Mouse (Mus musculus) ES-E14 (cell line): ENCODE data around the gene Ggt1.

Source experiments
- CHD2 ChIP-seq: IDR thresholded peaks from 2 replicates; pipeline ENCODE4 v1.6.1; 2014; ENCODE audit warnings: mild to moderate bottlenecking, low read depth, low read length, inconsistent platforms
- ZC3H11A ChIP-seq: IDR thresholded peaks from 2 replicates; pipeline ENCODE4 v1.6.1; 2012; ENCODE audit warnings: low read depth, mild to moderate bottlenecking, inconsistent platforms, low read length, borderline replicate concordance

- no peak for TF ChIP-seq CHD2
- no peak for TF ChIP-seq ZC3H11A
Measured at GRCm38 (mm10) chr10:75549886-75550285, 11.5 kb upstream of the Ggt1 start.
